Mouse (Mus musculus): ENCODE results near the gene Fgd3. TPM values are rescaled to one million over a fixed set of nuclear protein-coding genes. Genes with fewer than 3 reads are reported as not detected.

Gene Fgd3
- total RNA-seq, 4 experiments from 2014 or later: 1.2 to 2.4 (median 1.7) TPM

DNA sequence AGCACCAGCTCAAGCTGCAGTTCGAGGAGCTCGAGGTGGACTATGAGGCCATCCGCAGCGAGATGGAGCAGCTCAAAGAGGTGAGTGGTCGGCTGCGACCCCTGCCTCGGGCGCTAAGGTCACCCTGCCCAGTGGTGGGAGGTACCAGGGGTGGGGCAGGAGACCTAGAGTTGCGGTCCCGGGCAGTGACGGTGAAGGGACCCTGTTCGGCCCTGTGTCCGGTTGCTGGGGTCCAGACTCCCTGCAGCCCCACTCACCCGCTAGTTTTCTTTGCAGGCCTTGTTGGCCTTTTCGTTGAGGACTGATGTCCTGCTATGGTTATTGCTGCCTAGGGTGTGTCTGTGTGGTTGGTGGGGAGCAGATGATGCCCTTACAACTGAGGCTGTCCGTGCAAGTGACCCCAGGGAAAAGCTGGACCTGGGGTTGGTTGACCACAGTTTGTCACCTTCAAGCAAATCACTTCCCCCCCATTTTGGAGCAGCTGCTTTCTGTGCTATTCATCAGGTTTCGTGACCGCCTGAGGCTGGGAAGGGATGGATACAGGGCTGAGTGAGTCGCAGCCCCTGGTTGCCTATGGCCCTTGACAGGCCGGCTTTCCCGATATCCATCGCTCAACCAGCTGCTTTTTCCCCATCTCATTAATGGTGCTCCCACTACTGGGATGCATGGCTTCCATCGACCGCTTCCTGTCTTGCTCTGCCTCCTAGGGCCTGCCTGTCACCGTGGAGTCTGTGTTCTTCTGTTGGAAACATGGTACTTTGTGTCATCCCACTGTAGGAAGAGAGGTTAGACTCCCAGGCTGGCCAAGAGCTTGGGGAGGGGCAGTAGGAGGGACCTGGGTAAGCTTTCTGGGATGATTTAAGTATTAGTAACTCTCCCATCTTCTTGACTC is 22.0 kb upstream of the Fgd3 start:
- DNase-seq (ENCODE audit: low spot score): no peak

DNA sequence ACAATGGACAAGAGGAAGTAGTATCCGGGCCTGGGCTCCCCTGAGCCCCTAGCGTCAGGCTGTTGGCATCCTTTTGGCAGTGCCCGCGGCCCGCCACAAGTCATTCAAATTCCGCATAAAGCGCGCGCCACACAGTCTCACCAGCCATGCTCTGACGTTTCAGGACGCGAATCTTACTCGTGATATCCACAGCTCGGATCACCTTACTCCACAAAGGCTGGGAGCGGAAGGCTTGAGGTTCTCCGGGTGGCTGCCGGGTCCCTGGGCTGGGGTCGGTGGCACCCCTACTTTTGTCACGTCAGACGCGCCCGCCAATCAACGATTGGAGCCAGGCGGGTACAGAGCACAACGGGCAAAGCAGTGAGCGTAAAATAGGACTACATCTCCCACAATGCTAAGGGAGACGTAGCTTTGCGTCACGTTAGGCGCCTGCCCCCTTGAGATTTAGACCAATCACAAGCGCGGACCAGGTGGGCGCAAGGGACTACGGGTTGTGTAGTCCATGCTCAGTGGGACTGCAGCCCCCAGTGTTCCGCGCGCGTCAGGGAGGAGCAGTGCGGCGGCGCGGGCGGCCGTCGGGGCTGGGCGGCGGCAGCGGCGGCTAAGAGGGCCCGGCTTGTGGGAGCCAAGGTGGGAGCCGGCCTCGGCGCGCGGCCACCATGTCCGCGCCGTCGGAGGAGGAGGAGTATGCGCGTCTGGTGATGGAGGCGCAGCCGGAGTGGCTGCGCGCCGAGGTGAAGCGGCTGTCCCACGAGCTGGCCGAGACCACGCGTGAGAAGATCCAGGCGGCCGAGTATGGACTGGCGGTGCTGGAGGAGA is 21.1 kb upstream of the Fgd3 start, which contains the start of gene Bicd2:
Gene Bicd2, plus strand, starts transcription at position 574 of the 819 bp plus-strand sequence.
- DNase-seq (ENCODE audit: low spot score): peak; percentile 97

- peak; percentile 76 for DNase-seq (ENCODE audit: low spot score)
Observed at GRCm38 (mm10) chr13:49338893-49339546, 18.9 kb upstream of the Fgd3 start.

DNA sequence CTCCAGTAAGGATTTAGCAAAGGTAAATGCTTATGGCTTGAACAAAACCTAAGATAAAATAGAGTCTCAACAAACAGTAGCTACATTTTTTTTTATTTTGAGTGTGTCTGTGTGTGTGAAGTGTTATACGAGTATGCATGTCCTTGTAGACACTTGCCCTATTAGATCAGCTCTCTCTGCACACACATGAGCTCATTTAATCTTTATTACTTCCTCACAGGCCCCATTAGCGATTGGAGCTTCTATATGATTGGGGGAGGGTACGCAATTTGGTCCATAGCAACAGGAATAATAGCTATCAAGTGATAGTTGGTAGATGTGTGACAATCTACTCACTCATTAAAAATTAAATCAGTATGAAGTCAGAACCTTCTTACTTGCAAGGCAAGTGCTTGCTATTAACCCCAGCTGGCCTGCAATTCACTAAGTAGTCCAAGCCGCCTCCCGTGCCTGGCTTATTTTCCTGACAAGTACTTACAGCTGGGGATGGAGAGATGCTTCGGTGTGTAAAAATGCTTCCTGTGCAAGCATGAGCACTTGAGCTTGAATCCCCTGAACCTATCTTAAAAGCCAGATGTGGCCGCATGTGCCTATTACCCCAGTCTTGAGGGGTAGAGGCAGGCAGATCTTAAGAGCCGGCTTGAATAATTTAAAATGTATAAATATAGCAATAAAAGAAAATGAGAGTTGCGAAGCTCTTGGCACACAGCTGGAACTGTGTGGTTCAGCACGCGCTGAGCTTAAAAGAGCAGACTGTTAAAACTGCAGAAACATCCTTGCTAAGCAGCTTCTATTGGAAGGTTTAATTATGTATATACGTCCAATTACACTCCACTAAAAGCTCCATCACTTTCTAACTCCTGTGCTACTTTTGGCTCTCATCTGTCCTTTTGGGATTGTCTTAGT is 15.2 kb upstream of the Fgd3 start:
- DNase-seq (ENCODE audit: low spot score): no peak

DNA sequence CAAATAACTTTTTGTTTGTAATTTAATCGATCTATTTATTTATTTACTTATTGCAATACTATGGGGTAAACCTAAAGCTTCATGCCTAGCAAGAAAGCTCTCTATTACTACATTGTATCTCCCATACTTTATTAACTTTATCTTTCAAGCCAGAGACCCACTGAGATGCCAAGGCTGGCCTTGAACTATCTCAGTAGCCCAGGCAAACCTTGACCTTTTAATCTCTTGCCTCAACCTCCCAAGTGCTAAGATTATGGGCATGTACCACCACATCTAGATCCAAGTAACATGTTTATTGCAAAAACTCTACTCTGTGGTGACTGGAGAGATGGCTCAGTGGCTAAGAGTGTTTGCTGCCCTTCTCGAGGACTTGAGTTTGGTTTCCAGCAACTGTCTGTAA is 13.1 kb upstream of the Fgd3 start:
- DNase-seq (ENCODE audit: low spot score): no peak

DNA sequence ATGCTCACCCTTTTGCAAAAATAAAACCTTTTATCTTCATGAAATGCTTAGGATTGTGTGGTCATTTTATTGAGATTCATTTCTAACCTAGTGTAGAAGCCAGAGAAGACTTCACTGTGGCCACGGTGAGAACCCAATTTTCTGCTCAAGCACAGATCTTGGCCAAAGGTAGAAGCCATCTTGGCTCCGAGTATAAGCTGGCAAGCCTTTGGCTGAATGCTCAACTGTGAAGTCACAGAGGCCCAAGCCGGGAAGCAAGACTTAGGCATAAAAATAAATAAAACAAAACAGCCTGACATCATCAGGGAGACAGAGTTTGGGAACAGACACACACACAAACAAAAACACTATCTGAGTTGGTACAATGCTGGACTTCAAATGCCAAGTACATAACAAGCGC is 8.0 kb upstream of the Fgd3 start:
- no peak for DNase-seq (ENCODE audit: low spot score)

GRCm38 (mm10) chr13:49326246-49327206 is 6.4 kb upstream of the Fgd3 start:
- DNase-seq (ENCODE audit: low spot score): peak; percentile 63

DNA sequence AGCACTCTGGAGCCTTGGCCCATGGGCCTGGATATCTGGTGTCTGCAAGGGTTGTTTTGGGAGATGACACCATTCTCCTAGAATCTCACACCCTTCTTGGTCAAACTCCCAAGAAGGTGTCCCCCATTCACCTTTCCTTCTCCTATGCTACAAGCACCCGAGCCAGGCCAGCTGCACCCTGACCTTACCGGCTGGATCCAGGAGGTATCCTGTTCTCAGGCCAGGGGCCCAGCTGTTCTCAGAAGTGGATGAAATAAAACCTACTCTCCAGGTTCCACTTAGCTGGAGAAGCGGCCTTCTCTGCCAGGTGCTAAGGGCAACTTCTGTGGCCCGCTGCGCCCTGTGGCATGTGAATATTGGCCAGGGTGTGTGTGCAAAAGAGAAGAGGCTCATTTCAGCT is 4.8 kb upstream of the Fgd3 start:
- DNase-seq (ENCODE audit: low spot score): no peak

DNA sequence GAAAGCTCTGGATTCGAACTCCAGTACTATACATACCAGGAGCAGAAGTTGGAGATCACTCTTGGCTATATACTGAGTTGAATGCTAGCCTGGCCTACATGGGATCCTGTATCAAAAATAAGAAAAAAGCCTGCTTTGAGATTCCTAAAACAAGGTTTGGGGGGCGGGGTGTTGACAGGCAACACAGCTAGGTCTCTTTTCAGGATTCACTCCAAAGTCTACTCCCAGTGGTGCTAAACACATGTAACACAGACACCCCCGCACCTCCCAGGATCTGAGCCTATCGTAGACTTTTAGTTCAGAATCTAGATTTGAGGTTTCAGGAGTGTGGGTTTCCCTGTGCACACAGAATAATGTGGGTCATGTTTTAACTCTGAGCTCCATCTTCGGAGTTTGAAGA is 2.6 kb upstream of the Fgd3 start:
- DNase-seq (ENCODE audit: low spot score): no peak

DNA sequence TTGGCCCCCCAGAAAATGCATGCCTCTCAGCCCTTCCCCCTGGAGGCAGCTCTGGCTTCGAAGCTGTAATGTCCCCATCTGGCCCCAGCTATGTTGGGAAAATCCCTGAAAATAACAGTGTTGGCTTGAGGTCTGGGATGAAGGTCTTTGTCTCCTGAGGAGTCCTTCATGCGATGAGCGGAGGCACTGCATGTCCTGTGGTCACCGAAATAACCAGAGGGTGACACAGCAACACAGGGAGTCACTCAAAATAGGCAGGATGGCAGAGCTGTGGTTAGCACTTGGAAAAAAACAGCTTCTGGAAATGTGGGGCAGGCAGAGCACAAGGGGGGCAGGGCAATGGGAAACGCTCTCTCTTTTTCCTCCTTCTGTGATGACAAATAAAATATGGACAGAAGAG is 2.1 kb upstream of the Fgd3 start:
- DNase-seq (ENCODE audit: low spot score): no peak

DNA sequence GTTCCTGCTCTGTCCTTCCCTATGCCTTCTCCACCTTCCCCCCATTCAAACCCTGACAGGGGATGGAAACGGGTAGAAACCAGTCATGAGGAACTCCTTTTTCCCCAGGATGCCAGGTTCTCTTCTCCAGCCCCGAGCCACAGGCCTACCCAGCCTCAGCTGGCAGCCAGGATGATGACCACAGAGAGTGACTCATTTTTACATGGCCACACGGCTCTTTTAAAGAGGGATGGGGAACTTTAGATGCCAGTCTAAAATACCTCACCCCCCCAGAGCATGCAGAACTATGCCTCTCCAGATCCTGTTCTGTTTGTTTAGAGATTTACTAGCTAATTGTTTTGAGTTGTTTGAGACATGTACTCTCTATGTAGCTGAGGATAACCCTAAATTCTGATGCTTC is 1.3 kb upstream of the Fgd3 start:
- no peak for DNase-seq (ENCODE audit: low spot score)

GRCm38 (mm10) chr13:49320514-49320913 is 403 bp upstream of the Fgd3 start:
- no peak for DNase-seq (ENCODE audit: low spot score)

- DNase-seq (ENCODE audit: low spot score): no peak
Observed at GRCm38 (mm10) chr13:49317914-49318313, 2.2 kb downstream of the Fgd3 start.

GRCm38 (mm10) chr13:49317508-49317907 is 2.6 kb downstream of the Fgd3 start:
- DNase-seq (ENCODE audit: low spot score): no peak

DNA sequence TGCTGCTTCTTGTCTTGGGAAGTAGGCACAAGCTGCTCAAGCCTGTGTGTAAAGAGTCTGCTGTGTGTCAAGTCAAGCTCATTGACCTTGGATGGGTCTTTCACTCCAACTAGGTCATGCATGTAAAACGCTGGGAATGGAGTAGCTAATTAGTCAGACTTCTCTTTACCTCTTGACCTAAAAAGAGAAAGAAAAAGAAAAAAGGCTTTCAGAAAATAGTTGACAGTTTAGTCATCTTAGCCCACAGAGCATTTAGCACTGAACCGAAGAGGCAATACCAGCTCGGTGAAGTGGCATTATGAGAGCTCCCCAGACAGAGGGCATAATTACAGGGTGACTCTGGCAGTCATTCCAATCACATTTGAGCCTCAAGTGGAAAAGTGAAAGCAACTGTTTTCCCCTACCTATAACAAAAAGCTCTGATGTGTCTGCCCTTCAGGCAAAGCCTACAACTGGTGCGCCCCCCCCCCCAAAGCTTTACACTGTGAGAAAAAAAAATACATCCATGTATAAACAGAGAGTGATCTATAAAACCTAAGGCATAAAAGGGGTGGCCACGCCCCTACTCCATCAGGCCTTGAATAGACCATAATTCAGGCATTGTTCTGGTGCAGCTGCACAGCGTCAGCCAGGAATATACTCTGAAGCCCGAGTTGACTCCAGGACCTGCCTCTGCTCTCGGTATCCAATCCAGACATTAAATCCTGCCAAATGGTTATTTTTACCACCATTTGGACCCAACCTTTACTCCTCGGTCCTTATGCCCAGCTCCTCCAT is 3.5 kb downstream of the Fgd3 start:
- DNase-seq (ENCODE audit: low spot score): no peak

- no peak for DNase-seq (ENCODE audit: low spot score)
Observed at GRCm38 (mm10) chr13:49311642-49312041, 8.5 kb downstream of the Fgd3 start.

- DNase-seq (ENCODE audit: low spot score): no peak
Observed at GRCm38 (mm10) chr13:49309501-49309900, 10.6 kb downstream of the Fgd3 start.

DNA sequence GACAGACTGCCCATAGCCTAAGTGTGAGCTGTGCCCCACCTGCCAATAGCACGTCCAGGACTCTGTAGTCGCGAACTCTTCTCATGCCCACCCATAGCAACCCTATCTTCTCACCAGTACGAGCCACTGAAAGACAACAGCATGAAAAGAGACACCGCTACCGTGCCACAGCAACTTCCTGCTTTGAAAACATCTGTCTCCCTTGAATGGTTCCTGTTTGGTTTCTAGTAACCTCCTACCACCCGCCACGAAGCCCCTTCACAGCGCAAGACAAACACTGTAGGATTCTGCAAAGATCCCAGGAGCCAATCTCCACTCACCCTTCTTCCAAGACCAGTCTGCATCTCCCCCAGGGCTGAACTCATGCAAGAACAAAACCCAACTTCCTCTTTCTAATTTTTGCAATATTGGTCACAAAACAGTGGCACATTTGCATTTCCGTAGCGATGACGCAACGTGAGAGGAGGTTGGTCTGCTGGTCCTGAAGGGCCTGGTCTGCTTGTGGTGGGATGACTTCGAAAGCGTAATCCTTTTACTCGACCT is 11.2 kb downstream of the Fgd3 start:
- peak; percentile 46 for DNase-seq (ENCODE audit: low spot score)

DNA sequence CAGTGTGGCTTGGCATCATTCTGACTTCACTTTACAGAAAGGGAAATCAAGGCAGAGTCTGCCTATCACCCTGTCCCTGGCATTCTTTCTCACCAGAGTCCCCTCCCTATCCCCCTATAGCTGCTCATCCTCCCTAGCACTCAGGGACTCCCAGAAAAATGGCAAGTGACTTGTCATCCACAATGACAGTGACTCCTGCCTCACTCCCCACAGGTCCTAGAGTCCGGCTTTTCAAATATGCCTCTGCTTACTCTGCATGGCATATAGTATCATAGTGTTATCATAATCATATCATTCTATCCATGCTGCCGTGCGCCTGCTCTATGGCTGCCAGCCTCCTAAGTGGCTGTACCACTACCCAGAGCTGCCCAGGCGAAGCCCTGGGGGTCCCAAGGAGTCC is 11.9 kb downstream of the Fgd3 start:
- DNase-seq (ENCODE audit: low spot score): no peak

All from heart, adult 8-10 months (tissue).